Mouse (Mus musculus): ENCODE data around the gene Lipo4.
"Not testable (repeated sequence)": the region's sequence is repeated elsewhere in the genome, so short reads cannot be mapped to it uniquely, and the experiment has no call there.

The Lipo4 gene

GRCm38 (mm10) chr19:33517680-33518079 is at the start of gene Lipo4:
Lipo4 (minus strand) TSS chr19:33517780.
- DNase-seq (ENCODE audit: low read depth, low spot score): no peak

GRCm38 (mm10) chr19:33456426-33456825 is 61.2 kb downstream of the Lipo4 start:
- not testable (repeated sequence) for DNase-seq (ENCODE audit: low read depth, low spot score)

- no peak for DNase-seq (ENCODE audit: low read depth, low spot score)
Observed at GRCm38 (mm10) chr19:33453725-33454124, 63.9 kb downstream of the Lipo4 start.
